Mouse (Mus musculus) skeletal muscle tissue, adult 2 months (tissue): ENCODE results near the gene Ikzf3.

Experiments used
- DNase-seq: peaks from one replicate; pipeline ENCODE4 v3.0.0-alpha.2; 2012; ENCODE audit warnings: low read depth, low spot score

Gene Ikzf3

DNA sequence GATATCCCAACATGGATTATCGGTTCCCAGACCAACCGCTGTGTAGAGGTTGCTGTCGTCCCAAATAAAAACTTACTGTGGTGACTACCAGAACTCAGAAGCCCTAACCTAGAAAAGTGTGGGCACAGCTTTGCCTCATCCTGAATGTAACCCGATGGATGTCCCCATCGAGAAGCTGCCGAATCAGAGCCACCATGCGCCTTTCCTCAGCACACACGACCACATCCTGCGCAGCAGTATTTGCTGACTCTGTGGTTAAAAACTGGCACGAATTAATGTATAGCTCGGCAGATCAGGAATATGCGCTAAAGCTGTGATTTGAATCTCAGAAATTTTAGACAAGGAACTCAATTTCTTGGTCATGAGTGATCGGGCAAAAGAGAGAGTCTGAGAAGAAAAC, 33.0 kb downstream of the Ikzf3 start:
- no peak for DNase-seq

DNA sequence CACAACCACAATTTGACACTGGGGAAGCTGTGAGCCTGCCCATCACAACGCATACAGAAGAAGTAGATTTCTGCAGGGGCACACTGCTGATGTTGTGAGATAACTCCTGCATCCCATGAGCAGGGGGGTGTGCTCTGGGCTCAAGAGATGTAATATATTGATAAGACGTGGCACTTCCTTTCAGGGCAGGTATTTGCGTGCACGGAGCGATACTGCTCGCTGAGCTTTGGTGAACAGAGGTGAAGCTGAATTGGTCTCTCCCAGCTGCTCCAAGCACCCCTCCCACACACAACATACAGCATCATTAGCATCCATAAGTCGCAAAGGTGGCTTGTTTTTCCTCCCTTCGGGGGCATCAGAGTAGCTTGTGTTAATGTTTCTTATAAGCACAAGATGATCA, 35.7 kb downstream of the Ikzf3 start:
- DNase-seq, result no peak

DNA sequence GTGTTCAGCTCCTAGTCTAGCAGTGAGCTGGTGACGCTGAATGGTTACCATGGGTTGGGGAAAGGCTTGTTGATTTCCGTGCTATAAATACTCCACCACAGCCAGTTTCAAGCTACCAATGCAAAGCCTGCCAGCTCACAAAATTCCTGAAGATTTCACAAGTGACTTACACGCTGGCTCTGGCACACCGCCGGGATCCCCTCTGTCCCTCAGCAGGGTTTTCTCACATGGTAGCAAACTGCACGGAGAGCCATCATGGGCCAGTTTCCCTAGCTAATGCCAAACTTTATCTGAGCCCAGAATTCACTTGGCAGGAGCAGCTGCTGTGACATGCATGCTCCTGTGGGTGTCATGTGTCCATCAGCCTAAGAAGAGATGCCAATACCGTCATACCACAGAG, 36.4 kb downstream of the Ikzf3 start:
- peak; percentile 67 for DNase-seq

DNA sequence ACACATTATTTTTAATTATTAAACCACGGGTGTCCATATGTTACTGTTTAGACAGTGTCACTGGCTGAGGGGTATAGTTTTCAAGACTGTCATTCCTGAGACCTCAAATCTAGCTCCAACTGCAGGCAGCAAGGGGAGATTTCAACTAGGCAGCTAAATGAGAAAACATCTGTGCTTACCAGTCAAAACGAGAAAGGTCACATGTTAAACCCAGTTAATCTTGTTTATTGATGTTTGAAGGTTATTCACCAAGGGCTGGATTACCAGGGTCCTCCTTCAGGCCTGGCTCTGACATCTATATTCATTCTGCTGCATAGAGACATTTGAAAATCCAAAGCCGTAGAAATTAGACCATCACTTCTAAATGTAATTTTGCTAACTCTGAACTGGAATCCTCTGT, 40.9 kb downstream of the Ikzf3 start:
- DNase-seq, result no peak

DNA sequence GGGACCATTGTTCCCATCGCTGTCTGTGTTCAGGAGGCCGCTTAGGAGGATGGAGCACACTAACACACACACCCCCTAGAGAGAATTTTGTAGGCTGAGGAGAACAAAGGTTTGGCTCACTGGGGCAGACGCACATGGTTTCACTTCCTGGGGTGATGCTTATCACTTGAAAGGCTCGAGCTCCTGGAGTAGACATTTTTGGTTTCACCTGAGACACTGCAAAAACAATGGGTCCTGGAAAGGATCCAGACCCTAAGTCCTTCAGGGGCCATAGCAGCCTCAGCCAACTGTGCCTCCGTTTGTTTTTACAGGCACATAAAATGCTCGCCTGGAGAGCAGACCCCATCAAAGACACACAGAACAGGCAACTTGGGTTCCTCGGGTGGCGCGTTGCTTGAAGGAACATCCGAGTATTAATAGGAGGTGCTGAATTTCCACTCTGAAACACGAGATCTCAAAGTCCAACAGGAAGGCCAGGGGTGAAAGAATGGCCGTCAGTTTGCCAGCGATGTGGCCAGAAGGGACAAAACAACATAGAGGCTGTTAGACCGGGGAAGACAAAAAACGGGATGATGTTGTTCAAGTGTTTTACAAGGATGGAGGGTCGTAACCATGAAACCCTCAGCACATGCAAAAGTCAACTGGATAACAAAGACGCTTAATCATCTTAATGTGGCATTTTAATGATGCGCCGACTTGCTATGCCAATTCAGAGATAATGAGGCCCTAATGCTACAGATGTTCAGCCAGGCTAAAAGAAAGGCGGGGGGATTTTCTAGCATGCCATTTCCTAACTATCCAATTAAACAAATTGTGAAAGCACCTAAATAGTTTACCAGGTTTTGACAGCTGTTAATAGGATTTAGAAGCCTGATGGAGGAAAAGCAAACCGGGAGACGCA, 48.2 kb downstream of the Ikzf3 start:
- peak; percentile 14 for DNase-seq

DNA sequence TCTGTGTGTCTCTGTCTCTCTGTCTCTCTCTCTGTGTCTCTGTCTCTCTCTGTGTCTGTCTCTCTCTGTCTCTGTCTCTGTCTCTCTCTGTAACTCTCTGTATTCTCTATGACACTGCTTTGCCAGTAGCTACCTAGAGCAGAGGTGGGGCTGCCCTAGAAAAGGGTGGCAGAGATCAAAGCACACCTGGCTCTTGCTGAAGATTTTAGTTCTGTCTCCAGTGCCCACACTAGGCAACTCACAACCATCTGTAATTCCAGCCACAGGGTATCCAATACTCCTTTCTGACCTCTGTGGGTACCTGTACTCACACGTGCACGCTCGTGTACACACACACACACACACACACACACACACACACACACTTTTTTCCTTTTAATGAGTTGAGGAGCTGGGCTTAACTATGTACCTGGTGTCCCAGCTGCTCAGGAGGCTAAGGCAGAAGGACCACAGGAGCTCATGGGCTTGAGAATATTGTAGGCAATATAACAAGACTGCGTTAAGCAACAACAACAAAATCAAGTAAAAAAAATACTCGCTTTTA, 50.6 kb downstream of the Ikzf3 start:
- DNase-seq, result no peak

DNA sequence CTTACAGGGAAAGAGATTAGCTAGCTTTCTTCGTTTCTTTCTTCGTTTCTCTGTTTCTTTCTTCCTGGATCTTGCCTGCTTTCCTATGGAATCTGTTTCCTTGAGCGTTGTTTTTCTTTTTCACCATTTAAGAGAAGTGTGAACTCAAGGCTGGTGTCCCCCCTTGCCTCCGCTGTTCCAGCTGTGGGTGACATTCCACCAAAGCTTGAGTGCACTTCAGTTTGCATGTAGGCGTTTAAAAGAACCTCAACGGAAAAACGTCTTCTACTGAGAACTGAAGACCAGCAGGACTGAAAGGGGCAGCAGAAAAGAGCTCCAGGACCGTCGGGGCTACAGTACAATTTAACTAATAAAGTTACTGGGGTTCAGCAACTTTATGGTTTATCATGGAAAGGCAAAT, 52.4 kb downstream of the Ikzf3 start:
- DNase-seq, result no peak

DNA sequence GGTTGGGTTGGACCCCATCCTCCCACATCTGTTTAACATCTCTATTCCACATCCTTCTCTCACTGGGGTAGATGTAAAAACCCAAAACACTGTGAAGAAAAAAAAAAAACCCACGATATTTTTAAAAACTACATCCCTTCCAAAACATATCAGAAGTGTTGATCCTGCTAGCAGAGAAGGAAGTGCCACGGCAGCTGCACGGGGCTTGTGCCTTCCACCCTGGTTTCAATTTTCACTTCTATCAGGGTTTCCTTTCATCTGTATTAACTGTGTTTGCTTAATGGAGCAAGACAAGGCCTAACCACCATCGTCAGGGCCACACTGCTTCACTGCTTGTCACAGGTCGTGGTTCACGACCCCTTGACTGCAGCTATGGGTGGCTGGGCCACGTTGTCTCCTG, 52.9 kb downstream of the Ikzf3 start:
- peak; percentile 7 for DNase-seq

DNA sequence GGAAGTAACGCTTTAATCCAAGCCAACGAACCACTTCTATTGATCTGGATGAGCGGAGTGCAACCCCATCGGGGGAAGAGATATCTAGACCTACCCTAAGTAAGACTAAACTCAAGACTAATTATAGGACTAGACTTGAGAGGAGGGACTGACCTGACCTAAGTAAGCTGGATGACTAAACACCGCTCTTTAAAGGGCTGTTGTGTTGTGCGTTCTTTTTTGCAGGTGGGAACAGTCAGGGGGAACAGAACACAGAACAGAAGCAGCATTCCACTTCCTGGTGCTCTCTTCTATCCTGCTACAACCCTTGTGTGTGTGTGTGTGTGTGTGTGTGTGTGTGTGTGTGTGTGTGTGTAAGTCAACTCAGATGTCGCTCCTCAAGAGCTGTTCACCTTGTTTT, 54.3 kb downstream of the Ikzf3 start:
- DNase-seq, result no peak

DNA sequence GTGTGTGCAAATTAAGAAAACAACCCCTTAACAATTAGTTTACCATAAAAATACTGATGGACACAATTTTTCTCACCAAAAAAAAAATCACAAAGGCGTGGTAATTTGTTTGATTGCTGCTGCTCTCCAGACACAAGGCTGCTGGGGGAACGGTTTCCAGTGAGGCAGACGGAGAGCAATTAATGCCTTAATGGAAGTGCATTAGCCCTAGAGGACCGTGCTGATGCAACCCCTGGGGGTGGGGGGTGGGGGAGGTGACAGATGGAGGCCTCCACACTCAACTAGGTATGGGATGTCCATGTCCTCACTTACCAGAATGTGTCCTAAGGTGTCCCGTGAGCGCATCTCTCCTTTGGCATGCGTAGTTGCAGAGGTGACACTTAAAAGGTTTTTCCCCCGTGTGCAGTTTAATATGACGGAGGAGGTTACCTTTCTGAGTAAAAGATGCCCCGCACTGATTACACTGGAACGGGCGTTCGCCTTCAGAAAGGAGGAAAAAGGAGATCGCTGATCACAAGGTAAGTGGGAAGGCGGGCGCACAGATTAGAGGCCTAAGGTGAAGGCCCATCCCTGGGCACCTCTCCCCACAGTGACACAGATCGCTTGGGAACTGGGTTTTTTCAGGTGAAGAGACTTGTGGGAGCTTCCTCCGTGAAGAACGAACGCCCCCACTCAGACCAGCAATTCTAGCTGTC, 57.1 kb downstream of the Ikzf3 start:
- DNase-seq, result no peak

DNA sequence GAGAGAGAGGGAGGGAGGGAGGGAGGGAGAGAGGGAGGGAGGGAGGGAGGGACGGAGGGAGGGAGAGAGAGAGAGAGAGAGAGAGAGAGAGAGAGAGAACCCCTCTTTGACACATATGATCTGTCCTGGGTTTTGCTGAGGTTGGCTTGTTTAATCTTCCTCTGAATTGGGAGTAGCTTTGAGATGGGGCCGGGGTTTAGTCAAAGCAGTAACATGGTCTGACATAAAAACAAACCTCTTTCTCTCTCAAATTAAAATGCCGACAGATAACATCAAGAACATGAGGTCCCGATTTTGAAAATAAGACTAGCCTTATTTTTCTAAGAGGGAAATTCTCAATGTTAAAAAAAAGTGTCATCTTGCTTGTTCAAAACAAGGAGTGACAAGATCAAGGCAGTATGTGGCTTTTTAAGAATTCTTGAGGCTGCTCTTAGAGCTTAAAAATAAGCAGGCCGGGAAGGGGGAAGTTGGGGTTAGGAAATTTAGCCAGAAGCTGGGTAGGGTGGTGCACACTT, 58.2 kb downstream of the Ikzf3 start:
- no peak for DNase-seq

DNA sequence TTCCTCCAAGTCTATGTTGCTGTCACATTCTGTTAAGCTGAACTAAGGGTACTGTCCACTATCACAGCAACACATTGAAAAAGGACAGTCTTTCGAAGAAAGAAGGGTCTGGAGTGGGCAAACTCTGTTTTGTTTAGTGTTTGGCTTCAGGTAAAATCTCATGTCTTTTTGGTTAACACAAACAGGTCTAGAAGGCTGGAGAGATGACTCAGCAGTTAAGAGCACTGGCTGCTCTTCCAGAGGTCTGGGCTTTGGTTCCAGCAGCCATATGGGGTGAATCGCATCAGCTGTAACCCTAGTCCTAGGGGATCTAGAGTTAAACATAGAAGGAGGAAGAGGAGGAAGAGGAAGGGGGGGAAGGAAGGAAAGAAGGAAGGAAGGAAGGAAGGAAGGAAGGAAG, 60.1 kb downstream of the Ikzf3 start:
- no peak for DNase-seq

DNA sequence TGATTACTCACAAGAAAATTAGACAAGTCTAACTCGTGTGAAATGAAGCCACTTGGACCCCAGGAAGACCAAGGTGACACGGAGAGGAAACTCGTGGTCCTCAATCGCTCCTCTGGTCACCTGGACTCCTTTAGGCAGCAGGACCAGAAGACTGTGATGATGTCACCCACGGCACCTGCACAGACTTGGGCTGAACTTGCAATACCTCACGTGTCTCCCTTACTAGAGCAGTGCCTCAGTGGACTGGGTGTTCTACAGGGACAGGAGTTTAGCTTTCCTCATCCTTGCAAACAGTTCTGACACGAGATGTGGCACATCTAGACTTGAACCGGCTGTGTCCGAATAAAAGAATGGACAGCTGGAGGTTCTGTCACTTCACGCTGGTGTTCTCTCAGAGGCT, 63.8 kb downstream of the Ikzf3 start:
- DNase-seq, result no peak

DNA sequence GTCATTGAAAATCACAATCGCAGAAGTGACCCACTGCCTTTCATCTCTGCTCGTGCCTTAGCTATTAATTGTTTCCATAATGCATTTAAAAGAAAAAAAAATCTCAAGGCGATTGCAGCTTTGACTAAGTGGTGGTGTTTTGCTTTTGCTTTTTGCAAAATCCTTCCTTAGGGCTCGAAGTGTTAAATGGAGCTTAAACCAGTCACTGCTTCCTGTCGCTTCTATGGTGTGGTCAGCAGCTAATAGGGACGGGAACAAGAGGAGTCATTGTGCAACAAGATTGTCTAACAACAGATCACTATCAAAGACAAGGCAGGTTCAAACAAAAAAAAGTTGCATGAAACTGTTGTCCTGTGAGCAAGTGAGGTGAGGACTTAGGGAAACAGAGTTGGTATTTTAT, 64.6 kb downstream of the Ikzf3 start:
- DNase-seq, result no peak

DNA sequence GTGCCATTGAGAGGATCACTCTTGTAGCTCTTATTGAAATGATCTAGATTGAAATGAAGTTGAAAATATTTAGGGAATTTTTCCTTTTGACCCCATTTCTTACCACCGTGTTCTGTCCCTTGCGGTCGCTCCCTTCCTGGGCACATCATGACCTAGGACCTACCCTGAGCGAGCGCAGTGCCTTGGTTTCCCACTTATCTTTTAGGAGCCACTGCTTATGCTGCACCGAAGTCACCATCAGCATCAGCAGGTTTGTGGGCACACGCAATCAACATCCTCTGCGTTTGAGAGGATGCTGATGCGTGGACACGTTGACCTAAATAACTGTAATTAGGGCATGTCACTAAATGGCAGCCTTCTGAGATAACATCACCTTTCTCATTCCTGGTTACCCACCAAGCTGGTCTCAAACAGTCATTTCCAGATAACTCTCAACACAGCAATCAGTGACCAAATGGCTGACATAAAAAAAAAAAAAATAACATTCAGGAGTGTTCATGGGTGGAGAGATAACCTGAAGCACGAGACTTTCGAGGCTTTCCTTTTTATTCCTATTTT, 65.8 kb downstream of the Ikzf3 start:
- DNase-seq, result no peak

DNA sequence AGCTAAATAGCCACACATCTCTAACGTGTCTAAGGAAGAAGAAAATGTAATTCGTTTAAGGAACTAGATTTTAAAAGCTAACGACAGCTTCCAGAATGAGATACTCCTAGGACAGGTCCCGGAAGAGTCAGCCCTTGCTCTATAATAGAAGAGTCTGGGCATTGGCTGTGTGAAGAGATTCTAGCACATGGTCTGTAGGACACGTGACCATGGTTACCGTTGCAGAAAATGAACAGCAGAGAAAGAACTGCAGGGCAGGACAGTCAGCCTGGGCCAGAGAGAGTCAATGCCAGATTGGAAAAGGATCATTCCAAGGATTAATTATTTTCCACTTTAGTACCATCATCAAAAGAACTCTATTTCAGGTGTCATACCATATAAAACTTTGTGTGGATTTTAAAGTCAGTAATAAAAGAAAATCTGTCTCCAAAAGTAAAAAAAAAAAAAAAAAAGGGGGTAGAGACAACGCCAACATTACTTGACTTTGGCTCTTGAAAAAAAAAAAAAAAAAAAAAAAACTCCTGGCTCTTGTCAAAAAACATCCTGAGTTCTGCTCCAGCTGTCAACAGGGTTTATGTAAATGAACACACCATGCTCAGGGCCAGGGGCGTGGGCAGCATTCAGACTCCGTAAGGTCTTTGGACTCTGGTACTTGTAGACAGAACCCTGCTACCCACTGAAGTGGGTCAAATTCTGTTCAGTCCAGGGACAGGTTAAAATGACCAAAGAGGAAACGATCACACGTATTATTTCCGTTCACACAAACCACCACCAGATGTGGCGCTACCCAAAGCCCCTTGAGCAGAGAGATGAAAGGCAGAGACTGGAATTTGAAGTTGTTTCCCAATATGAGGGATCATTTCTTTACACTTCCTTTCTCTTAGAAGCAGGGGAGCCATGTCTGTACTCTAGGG, 66.5 kb downstream of the Ikzf3 start:
- DNase-seq, result no peak

DNA sequence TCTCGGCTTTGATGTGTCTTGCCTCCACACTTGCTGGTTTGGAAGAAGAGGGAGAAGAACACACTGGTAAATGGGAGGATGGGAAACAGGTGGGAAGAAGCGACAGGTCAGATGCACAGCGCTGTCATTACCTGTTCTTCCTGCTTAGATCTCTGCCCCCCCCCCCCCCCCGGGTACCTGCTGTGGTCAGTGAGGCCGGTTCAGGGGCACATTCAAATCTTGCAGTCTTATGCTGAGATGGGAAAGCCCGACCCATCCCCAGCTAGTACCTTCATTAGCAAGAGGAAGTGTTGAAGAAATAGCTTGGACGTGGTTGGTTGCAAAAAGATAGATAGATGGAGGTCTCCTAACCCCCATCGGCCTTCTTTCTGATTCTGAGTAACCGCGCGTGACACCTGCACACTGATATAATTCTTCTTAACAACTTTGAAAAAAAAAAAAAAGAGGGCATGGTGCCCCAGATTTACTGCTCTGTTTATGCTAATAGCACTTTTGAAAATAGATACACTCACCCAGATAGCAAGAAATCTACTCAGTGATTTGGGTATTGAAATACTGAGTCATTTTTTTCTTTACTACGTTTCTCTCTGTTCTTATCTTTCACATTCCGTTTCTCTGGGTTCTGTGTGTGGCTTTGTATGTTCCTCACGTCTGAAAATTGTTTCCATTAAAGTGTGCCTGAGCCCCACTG, 68.7 kb downstream of the Ikzf3 start:
- no peak for DNase-seq

DNA sequence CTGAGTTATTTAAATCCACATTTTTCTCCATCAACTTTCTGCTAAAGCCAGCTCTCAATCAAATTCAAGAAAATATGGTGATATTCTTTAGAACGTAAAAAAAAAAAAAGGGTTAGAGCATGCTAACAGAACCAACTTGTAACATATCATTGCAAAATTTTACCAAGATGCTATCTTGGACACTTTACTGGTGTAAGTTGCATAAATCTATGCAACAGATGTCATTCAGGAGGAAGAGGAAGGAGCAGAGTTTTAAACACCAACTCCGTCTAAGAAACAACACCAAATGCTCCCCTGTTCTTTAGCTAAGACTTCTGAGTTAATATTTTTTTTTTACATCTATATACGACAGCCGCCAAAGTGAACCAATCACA, 69.4 kb downstream of the Ikzf3 start:
- no peak for DNase-seq

DNA sequence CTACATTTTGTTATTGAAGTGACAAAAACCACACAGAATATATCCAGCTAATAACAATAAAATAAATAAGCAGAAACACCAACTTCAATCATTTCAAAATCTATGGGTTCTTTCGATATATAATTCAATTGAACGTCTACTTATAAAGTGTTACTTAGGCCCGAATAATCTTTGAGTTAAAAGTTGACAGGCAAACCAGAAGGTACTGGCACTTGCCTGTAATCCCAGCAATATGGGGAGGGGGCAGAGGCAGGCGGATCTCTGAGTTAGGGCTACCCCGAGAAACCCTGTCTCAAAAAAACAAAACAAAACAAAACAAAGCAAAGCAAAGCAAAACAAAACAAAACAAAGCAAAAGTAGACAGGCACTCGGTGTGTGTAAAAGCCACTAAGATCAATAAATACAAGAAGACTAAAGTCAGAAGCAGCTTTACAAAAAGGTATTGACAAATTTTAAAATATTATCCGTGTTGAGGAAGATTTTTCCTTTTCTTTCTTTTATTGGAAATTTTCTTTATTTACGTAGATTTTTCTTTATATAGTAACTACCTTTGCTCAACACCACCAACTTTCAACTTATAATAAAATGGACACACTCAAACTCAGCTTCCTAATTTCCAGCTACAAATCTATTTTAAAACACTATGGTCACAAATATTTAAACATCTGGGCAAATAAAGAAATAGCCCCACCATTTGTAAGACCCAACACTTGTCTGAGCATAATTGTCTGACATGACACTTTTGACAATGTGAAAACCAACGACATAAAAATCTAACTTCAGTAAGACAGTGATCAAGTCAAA, 70.0 kb downstream of the Ikzf3 start:
- no peak for DNase-seq

DNA sequence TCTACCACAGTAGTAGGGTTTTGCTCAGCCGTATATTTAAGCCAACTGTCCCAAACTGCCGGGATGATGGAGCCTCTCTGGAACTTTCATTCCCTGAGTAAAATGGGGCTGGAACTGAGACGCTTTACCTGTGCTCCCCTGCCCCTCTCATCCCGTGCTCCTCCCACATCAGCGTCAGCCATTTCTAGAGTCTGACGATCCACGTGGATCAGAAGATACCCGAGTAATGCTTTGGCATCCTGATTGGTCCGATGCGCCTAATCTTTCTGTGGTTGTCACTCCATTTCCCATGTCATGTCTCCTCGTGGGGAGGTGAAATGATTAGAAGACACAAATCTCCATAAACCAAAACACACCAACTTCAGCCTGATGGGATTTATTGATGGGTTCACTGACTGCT, 70.9 kb downstream of the Ikzf3 start:
- DNase-seq, result no peak
